Mouse (Mus musculus) liver, embryonic 14.5 days (tissue): Measurements from ENCODE around the gene Abhd4. TPM values are rescaled to one million over a fixed set of nuclear protein-coding genes. Genes with fewer than 3 reads are reported as not detected.
A peak's percentile ranks its signal among the peaks of the same experiment; 100 is the strongest.
"Not testable (repeated sequence)": the region's sequence is repeated elsewhere in the genome, so short reads cannot be mapped to it uniquely, and the experiment has no call there.

Experiments used
- ATAC-seq: fragments of 200-750 bp; cut with Nextera tagmentation; 2 replicates; pipeline ENCODE4 v1.8.0; 2017; ENCODE audit warnings: moderate number of reproducible peaks, mild to moderate bottlenecking, moderate library complexity; ENCODE audit not compliant: insufficient read depth
- DNase-seq, 3 experiments: peaks; one replicate each; pipeline ENCODE4 v3.0.0-alpha.2; 2012 to 2013; ENCODE audit warnings: low read depth in 3 of 3, low spot score in 3 of 3
- H3K27ac ChIP-seq: fragments of 300-500 bp; sonication (generic); 2 replicates; pipeline ENCODE4 v1.5.1; 2014; ENCODE audit warnings: moderate library complexity, mild to moderate bottlenecking, control low read depth, inconsistent platforms
- H3K27me3 ChIP-seq: fragments of 300-500 bp; sonication (generic); 2 replicates; pipeline ENCODE4 v1.6.1; 2014; ENCODE audit warnings: mild to moderate bottlenecking, low read length, moderate library complexity; ENCODE audit not compliant: control insufficient read depth, insufficient read depth
- H3K36me3 ChIP-seq: fragments of 300-500 bp; sonication (generic); replicated peaks from 2 replicates; pipeline ENCODE4 v1.6.1; 2014; ENCODE audit warnings: low read depth; ENCODE audit not compliant: control insufficient read depth, insufficient read depth
- H3K4me1 ChIP-seq, 2 experiments: fragments of 200-500 bp in 1 of 2; fragments of 300-500 bp in 1 of 2; sonication (generic) in 1 of 2; replicated peaks; 2 replicates each; pipeline ENCODE4 v1.6.1; 2012 to 2014; ENCODE audit warnings: antibody characterized with exemption in 1 of 2, inconsistent platforms in 1 of 2, low read length in 1 of 2; ENCODE audit not compliant: control insufficient read depth in 2 of 2, insufficient read depth in 2 of 2
- H3K4me2 ChIP-seq: fragments of 300-500 bp; sonication (generic); 2 replicates; pipeline ENCODE4 v1.6.1; 2014; ENCODE audit warnings: low read depth, mild to moderate bottlenecking, control low read depth, moderate library complexity
- H3K4me3 ChIP-seq, 2 experiments: fragments of 200-500 bp in 1 of 2; fragments of 300-500 bp in 1 of 2; sonication (generic) in 1 of 2; 2 replicates each; pipeline ENCODE4 v1.5.1; 2012 to 2014; ENCODE audit warnings: low read depth in 2 of 2, low read length in 2 of 2, mild to moderate bottlenecking in 2 of 2, control low read depth in 1 of 2, inconsistent platforms in 1 of 2, moderate library complexity in 1 of 2; ENCODE audit not compliant: insufficient read depth in 1 of 2
- H3K9ac ChIP-seq: fragments of 300-500 bp; sonication (generic); replicated peaks from 2 replicates; pipeline ENCODE4 v1.6.1; 2014; ENCODE audit warnings: mild to moderate bottlenecking, control low read depth, moderate library complexity
- H3K9me3 ChIP-seq: fragments of 300-500 bp; sonication (generic); 2 replicates; pipeline ENCODE4 v1.6.1; 2016; ENCODE audit warnings: low read length, mixed read lengths; ENCODE audit not compliant: control insufficient read depth
- CTCF ChIP-seq: IDR thresholded peaks from 2 replicates; pipeline ENCODE4 v1.5.1; 2016; ENCODE audit warnings: antibody characterized with exemption, low read depth, control low read depth
- EP300 ChIP-seq: IDR thresholded peaks from 2 replicates; pipeline ENCODE4 v1.6.1; 2016; ENCODE audit warnings: antibody characterized with exemption, low read depth
- WGBS: fragments of 180-500 bp; shearing (Covaris S2); extraction: QIAGEN DNeasy Blood & Tissue Kit; methylation state at CpG from one replicate; pipeline ENCODE4 v1.1.7; 2014; ENCODE audit not compliant: insufficient replicate concordance; 5-methylcytosine and 5-hydroxymethylcytosine counted together
- polyA plus RNA-seq, 2 experiments: library from polyadenylated mRNA; depleted of rRNA in 1 of 2; stranded (reverse) in 1 of 2; unstranded in 1 of 2; fragments of >200 nt; fragmentation: Nextera tagmentation in 1 of 2; extraction: Ambion mirVana in 1 of 2; gene quantifications; 2 replicates each; pipeline versions ENCODE4 v1.2.1 to v1.2.3; 2012 to 2014

The Abhd4 gene
- polyA plus RNA-seq, 2 experiments: 6.1 to 14.9 TPM

- Histone ChIP-seq H3K4me3 (no peak overlapping the region), H3K4me1 (peaks cover 10 to 37% of the 10 kb centered on the region in 2 experiments), H3K9ac (no peak overlapping the region), H3K4me2 (peak overlapping the region; percentile 82), H3K27me3 (no peaks in the 10 kb centered on the region), H3K27ac (no peak overlapping the region), H3K9me3 (no peaks in the 10 kb centered on the region), H3K36me3 (no peaks in the 10 kb centered on the region)
- WGBS: 26% methylated on average over 7 of the region's 7 CpGs
- TF ChIP-seq EP300 (no peak), CTCF (no peak)
- ATAC-seq (no peak), DNase-seq (no peak)
Observed at GRCm38 (mm10) chr14:54228501-54228900, 25.5 kb upstream of the Abhd4 start.

- Histone ChIP-seq H3K9ac (no peak overlapping the region), H3K4me3 (no peak overlapping the region), H3K36me3 (no peaks in the 10 kb centered on the region), H3K4me1 (peaks cover 10 to 41% of the 10 kb centered on the region in 2 experiments), H3K27me3 (no peaks in the 10 kb centered on the region), H3K4me2 (peak overlapping the region; percentile 82; the same call in 1 of the 2 replicates), H3K9me3 (no peaks in the 10 kb centered on the region), H3K27ac (no peak overlapping the region)
- TF ChIP-seq CTCF (no peak), EP300 (no peak)
- WGBS: 29% methylated on average over 25 of the region's 25 CpGs
- DNase-seq (no peak), ATAC-seq (no peak)
Observed at GRCm38 (mm10) chr14:54228933-54229713, 24.9 kb upstream of the Abhd4 start.

- not testable (repeated sequence) for DNase-seq, H3K36me3 ChIP-seq, H3K4me3 ChIP-seq, H3K9ac ChIP-seq, ATAC-seq, H3K27me3 ChIP-seq, H3K27ac ChIP-seq, H3K9me3 ChIP-seq, H3K4me2 ChIP-seq
- peaks cover 10 to 39% of the 10 kb centered on the region in 2 experiments for H3K4me1 ChIP-seq
- WGBS: 59% methylated on average over 4 of the region's 4 CpGs
Observed at GRCm38 (mm10) chr14:54229849-54230248, 24.1 kb upstream of the Abhd4 start.

GRCm38 (mm10) chr14:54230638-54231150, 23.3 kb upstream of the Abhd4 start:
- no peaks in the 10 kb centered on the region for H3K36me3 ChIP-seq
- peaks cover 10 to 39% of the 10 kb centered on the region in 2 experiments for H3K4me1 ChIP-seq
- no peak for TF ChIP-seq EP300
- TF ChIP-seq CTCF: no peak
- no peaks in the 10 kb centered on the region for H3K9me3 ChIP-seq
- H3K9ac ChIP-seq: no peak overlapping the region
- no peak overlapping the region for H3K4me2 ChIP-seq
- H3K27me3 ChIP-seq: no peaks in the 10 kb centered on the region
- H3K4me3 ChIP-seq: no peak overlapping the region
- WGBS: 61% methylated on average over 14 of the region's 14 CpGs
- ATAC-seq (no peak), DNase-seq (no peak)
- no peak overlapping the region for H3K27ac ChIP-seq

- Histone ChIP-seq H3K4me2 (no peak overlapping the region), H3K9ac (no peak overlapping the region)
Observed at GRCm38 (mm10) chr14:54231176-54231956, 22.6 kb upstream of the Abhd4 start.

More at GRCm38 (mm10) chr14:54231176-54231956, 22.6 kb upstream of the Abhd4 start:
- Histone ChIP-seq H3K27ac (no peak overlapping the region), H3K4me3 (no peak overlapping the region), H3K36me3 (no peaks in the 10 kb centered on the region), H3K9me3 (no peaks in the 10 kb centered on the region), H3K4me1 (peaks cover 10 to 39% of the 10 kb centered on the region in 2 experiments), H3K27me3 (no peaks in the 10 kb centered on the region)
- ATAC-seq: no peak
- no peak for DNase-seq
- TF ChIP-seq EP300 (no peak), CTCF (no peak)
- WGBS: 38% methylated on average over 19 of the region's 21 CpGs
